Mouse (Mus musculus) MEL (cell line): ENCODE results near the gene Cd40lg. TPM values are rescaled to one million over a fixed set of nuclear protein-coding genes. Genes with fewer than 3 reads are reported as not detected.

Experiments used
- DNase-seq: peaks from one replicate; pipeline ENCODE4 v3.0.0; 2011; ENCODE audit warnings: low read depth, low spot score
- H3K27ac ChIP-seq: 2 replicates; pipeline ENCODE4 v1.5.1; 2012; ENCODE audit warnings: low read depth, mild to moderate bottlenecking, control low read depth, low read length, moderate library complexity; ENCODE audit not compliant: control insufficient read depth
- H3K27me3 ChIP-seq, 2 experiments: fragments of 150-350 bp in 1 of 2; sonication (generic) in 1 of 2; 2 replicates each; pipeline ENCODE4 v1.6.1; 2012; ENCODE audit warnings: low read length in 2 of 2, mild to moderate bottlenecking in 2 of 2, improper control_type of control experiment in 1 of 2, moderate library complexity in 1 of 2; ENCODE audit not compliant: insufficient read depth in 2 of 2, control insufficient read depth in 1 of 2
- H3K36me3 ChIP-seq, 2 experiments: 2 replicates each; pipeline ENCODE4 v1.6.1; 2012 to 2014; ENCODE audit warnings: low read length in 2 of 2, improper control_type of control experiment in 1 of 2, inconsistent platforms in 1 of 2, mild to moderate bottlenecking in 1 of 2; ENCODE audit not compliant: insufficient read depth in 2 of 2, control insufficient read depth in 1 of 2
- H3K4me1 ChIP-seq, 2 experiments: fragments of 150-350 bp in 1 of 2; sonication (generic) in 1 of 2; 2 replicates each; pipeline ENCODE4 v1.6.1; 2012; ENCODE audit warnings: low read length in 2 of 2, improper control_type of control experiment in 1 of 2, mild to moderate bottlenecking in 1 of 2; ENCODE audit not compliant: insufficient read depth in 2 of 2, control insufficient read depth in 1 of 2
- H3K4me3 ChIP-seq, 2 experiments: fragments of 150-350 bp in 1 of 2; sonication (generic) in 1 of 2; 2 replicates each; pipeline ENCODE4 v1.5.1; 2012; ENCODE audit warnings: low read depth in 2 of 2, low read length in 2 of 2, mild to moderate bottlenecking in 2 of 2, moderate library complexity in 2 of 2, control low read depth in 1 of 2, improper control_type of control experiment in 1 of 2; ENCODE audit not compliant: control insufficient read depth in 1 of 2, insufficient read depth in 1 of 2
- H3K79me2 ChIP-seq: 2 replicates; pipeline ENCODE4 v1.6.1; 2012; ENCODE audit warnings: mild to moderate bottlenecking, low read length, moderate library complexity; ENCODE audit not compliant: control insufficient read depth, poor library complexity, insufficient read depth
- H3K9ac ChIP-seq: 2 replicates; pipeline ENCODE4 v1.6.1; 2012; ENCODE audit warnings: low read depth, mild to moderate bottlenecking, control low read depth, low read length, moderate library complexity; ENCODE audit not compliant: control insufficient read depth, poor library complexity, severe bottlenecking
- H3K9me3 ChIP-seq: fragments of 150-350 bp; sonication (generic); replicated peaks from 2 replicates; pipeline ENCODE4 v1.6.1; 2012; ENCODE audit warnings: mild to moderate bottlenecking, low read length, improper control_type of control experiment, moderate library complexity; ENCODE audit not compliant: insufficient read depth
- CHD1 ChIP-seq: IDR thresholded peaks from 2 replicates; pipeline ENCODE4 v1.6.1; 2012; ENCODE audit warnings: low read depth, mild to moderate bottlenecking, inconsistent platforms, low read length, improper control_type of control experiment
- E2F4 ChIP-seq: IDR thresholded peaks from 2 replicates; pipeline ENCODE4 v1.6.1; 2011; ENCODE audit warnings: low read depth, low read length, improper control_type of control experiment, borderline replicate concordance
- ELF1 ChIP-seq: IDR thresholded peaks from 2 replicates; pipeline ENCODE4 v1.6.1; 2014; ENCODE audit warnings: low read depth, mild to moderate bottlenecking, inconsistent platforms, low read length, improper control_type of control experiment, moderate library complexity
- JUND ChIP-seq: IDR thresholded peaks from 2 replicates; pipeline ENCODE4 v1.6.1; 2011; ENCODE audit warnings: low read depth, mild to moderate bottlenecking, improper control_type of control experiment, low read length
- MAFK ChIP-seq: IDR thresholded peaks from 2 replicates; pipeline ENCODE4 v1.6.1; 2011; ENCODE audit warnings: low read depth, mild to moderate bottlenecking, low read length, improper control_type of control experiment, borderline replicate concordance
- MXI1 ChIP-seq: IDR thresholded peaks from 2 replicates; pipeline ENCODE4 v1.6.1; 2011; ENCODE audit warnings: mild to moderate bottlenecking, low read depth, low read length, improper control_type of control experiment
- POLR2AphosphoS2 ChIP-seq: IDR thresholded peaks from 2 replicates; pipeline ENCODE4 v1.6.1; 2011; ENCODE audit warnings: low read length, improper control_type of control experiment
- POLR2AphosphoS5 ChIP-seq: IDR thresholded peaks from 2 replicates; pipeline ENCODE4 v1.6.1; 2012; ENCODE audit warnings: low read depth, borderline replicate concordance, mild to moderate bottlenecking, inconsistent platforms, low read length, moderate library complexity, mixed read lengths
- RCOR1 ChIP-seq: IDR thresholded peaks from 2 replicates; pipeline ENCODE4 v1.6.1; 2012; ENCODE audit warnings: low read depth, mild to moderate bottlenecking, inconsistent platforms, low read length, improper control_type of control experiment
- TAL1 ChIP-seq: IDR thresholded peaks from 2 replicates; pipeline ENCODE4 v1.6.1; 2012; ENCODE audit warnings: mild to moderate bottlenecking, inconsistent platforms, low read length, moderate library complexity, mixed read lengths
- TBP ChIP-seq: IDR thresholded peaks from 2 replicates; pipeline ENCODE4 v1.8.0; 2011; ENCODE audit warnings: low read depth, low read length, improper control_type of control experiment
- ZKSCAN1 ChIP-seq: IDR thresholded peaks from 2 replicates; pipeline ENCODE4 v1.6.1; 2012; ENCODE audit warnings: low read depth, mild to moderate bottlenecking, inconsistent platforms, low read length, improper control_type of control experiment, moderate library complexity
- polyA plus RNA-seq, 2 experiments: library from polyadenylated mRNA; stranded (reverse) in 1 of 2; unstranded in 1 of 2; fragments of >175 nt in 1 of 2; fragments of >200 nt in 1 of 2; gene quantifications; 2 replicates each; pipeline versions ENCODE4 v1.2.1 to v1.2.4; 2012; ENCODE audit warnings: low replicate concordance in 2 of 2, low read depth in 1 of 2; ENCODE audit not compliant: insufficient read length in 2 of 2, insufficient read depth in 1 of 2, missing spikeins in 1 of 2
- total RNA-seq: library from RNA; depleted of rRNA; stranded (reverse); fragments of 300-350 nt; gene quantifications from 2 replicates; pipeline ENCODE4 v1.2.3, GENCODE M21; 2012

Cd40lg gene
- total and polyA plus RNA-seq, 3 experiments: not detected

DNA sequence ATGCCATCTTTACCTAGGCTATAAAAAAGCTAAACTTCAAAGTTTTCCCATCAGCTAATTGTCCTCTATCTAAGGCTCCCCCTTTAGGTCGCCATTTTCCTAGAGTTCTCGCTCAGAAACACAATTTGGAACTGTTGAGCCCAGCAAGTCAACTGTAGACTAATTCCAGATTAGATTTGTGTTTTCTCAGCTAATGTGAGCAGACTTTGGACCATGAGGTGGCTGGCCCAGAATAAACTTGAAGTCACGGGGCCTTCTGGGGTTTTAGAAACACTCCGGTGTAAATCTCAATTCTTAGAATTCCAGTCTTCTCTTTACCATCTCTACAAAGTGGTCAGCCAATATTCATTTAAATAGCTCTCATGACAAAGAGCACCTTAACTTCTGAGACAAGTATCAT is 3.6 kb downstream of the Cd40lg start:
- Histone ChIP-seq H3K9ac (no peak overlapping the region), H3K4me1 (no peaks in the 10 kb centered on the region), H3K27me3 (no peaks in the 10 kb centered on the region), H3K27ac (no peak overlapping the region), H3K9me3 (no peaks in the 10 kb centered on the region), H3K36me3 (no peaks in the 10 kb centered on the region), H3K79me2 (no peaks in the 10 kb centered on the region), H3K4me3 (no peak overlapping the region)
- TF ChIP-seq CHD1 (no peak), POLR2AphosphoS5 (no peak)
- DNase-seq: no peak

DNA sequence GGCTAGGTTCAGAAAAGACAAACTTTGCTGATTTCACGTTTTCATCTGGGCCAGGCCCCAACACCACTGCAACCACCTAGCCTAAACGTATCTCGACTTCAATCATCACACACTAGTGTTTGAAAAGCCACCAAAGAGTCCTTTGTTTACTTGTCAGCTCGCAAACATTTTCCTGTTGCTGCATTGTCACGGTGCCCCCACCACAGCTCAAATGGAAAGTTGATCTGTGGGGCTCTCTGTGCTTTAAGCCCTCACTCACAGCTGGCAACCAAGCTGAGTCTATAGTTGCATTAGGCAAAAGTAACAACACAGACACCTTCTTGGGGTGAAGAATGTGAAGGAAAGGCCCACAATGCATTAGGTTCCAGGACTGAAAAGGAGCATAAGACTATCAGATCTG is 4.3 kb downstream of the Cd40lg start:
- H3K27me3 ChIP-seq: no peaks in the 10 kb centered on the region
- no peak overlapping the region for H3K27ac ChIP-seq
- no peaks in the 10 kb centered on the region for H3K79me2 ChIP-seq
- H3K9ac ChIP-seq: no peak overlapping the region
- H3K9me3 ChIP-seq: no peaks in the 10 kb centered on the region
- TF ChIP-seq E2F4 (no peak), ELF1 (no peak), TAL1 (no peak), JUND (no peak), RCOR1 (no peak), TBP (no peak), MAFK (no peak), POLR2AphosphoS5 (no peak), MXI1 (no peak), ZKSCAN1 (no peak)
- no peak overlapping the region for H3K4me3 ChIP-seq
- no peaks in the 10 kb centered on the region for H3K36me3 ChIP-seq
- no peak for DNase-seq
- no peaks in the 10 kb centered on the region for H3K4me1 ChIP-seq

DNA sequence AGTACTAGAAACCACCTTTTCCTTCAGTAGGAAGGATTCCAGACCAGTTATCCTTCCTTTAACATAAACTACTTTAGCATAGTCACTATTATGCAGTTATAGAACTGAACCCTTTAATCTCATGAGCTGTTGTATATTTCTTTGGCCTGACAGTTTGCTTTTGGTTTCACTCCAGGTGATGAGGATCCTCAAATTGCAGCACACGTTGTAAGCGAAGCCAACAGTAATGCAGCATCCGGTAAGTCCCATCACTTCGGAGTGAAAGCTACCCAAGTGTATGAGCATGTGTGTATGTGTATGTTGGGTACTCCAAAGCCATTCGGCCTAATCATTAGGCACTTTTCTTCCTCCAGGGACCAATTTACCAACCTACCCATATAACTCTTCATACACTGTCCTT is 7.6 kb downstream of the Cd40lg start:
- Histone ChIP-seq H3K36me3 (no peaks in the 10 kb centered on the region), H3K4me1 (no peaks in the 10 kb centered on the region), H3K79me2 (no peaks in the 10 kb centered on the region), H3K27me3 (no peaks in the 10 kb centered on the region), H3K9ac (no peak overlapping the region), H3K4me3 (no peak overlapping the region)
- no peak for DNase-seq
- no peak for TF ChIP-seq POLR2AphosphoS2
- TF ChIP-seq, all 39 proteins: peak for 0
- no peaks in the 10 kb centered on the region for H3K9me3 ChIP-seq
- no peak overlapping the region for H3K27ac ChIP-seq
